Mouse (Mus musculus) lung, adult 2 months (tissue): ENCODE measurements around the gene Arhgap32.

Experiments
- CTCF ChIP-seq: fragments of 200-500 bp; IDR thresholded peaks from 2 replicates; pipeline ENCODE4 v1.5.1; 2011; ENCODE audit warnings: mild to moderate bottlenecking, low read length, control low read depth; ENCODE audit not compliant: insufficient read depth
- POLR2A ChIP-seq: fragments of 200-500 bp; IDR thresholded peaks from 2 replicates; pipeline ENCODE4 v1.6.1; 2011; ENCODE audit warnings: low read depth, mild to moderate bottlenecking, control low read depth, low read length, borderline replicate concordance; ENCODE audit errors: extremely low read depth

GRCm38 (mm10) chr9:32119586-32119985, 3.6 kb downstream of the Arhgap32 start:
- TF ChIP-seq CTCF (no peak), POLR2A (no peak)
